Mouse (Mus musculus): ENCODE measurements around the gene Lrrc4. TPM values are rescaled to one million over a fixed set of nuclear protein-coding genes. Genes with fewer than 3 reads are reported as not detected.

Gene Lrrc4
- total RNA-seq, 2 experiments from 2014 or later = 6.4 to 7.0 TPM

DNA sequence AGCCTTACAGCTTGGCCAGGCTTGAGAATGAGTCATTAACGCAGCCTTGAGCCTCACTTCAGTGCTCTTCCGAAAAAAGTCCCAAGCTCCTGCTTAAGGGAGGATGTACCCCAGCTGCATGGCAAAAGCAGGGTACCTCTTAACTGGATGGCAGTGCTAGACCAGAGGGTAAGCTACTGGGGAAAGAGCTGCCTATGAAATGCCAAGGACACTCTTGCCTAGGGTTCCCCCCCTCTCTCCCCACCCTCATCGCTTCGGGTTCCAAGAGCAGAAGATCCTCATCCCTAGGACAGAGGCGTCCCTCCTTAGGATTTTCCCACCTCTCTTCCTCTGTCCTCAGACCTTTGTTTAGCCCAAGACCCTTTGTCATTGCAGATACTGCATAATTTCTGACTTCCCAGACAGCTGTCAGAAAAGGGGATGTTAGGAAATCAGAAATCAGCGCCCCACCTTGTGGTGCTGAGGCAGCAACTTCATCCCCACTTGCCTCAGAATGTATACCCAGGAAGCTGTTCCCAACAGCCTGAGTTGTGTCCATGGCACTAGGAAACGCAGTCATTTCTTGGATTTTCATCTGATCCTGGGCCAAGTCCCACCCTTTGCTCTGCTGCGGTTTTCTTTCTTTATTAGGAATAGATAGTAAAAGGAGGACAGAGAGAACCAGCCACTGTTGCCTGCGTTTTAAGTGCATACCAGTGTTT is 4.7 kb downstream of the Lrrc4 start:
- DNase-seq (ENCODE audit: low spot score in 2 of 2) = no peak

- DNase-seq (ENCODE audit: low spot score in 2 of 2) = no peak
These were observed 5.7 kb downstream of the Lrrc4 start for GRCm38 (mm10) chr6:28825894-28826293.

DNA sequence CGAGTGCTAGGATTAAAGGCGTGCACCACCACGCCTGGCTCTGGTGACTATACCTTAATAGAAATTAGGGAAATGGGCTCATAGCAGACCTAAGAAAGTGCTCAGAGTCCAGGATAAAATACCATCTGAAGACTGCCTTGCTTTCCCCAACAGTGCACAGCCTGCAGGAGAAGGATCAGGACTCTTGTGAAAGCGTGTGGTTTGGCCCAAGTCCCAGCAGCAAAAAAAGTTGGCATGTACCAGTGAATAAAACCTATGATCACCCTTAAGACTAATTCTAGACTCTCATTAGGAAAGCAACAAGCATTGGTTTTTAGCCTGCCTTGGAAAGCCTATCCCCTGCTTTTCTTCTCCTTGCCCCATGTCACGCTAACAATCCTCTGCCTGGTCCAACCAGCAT is 7.7 kb downstream of the Lrrc4 start:
- DNase-seq (ENCODE audit: low spot score in 2 of 2) = no peak

DNA sequence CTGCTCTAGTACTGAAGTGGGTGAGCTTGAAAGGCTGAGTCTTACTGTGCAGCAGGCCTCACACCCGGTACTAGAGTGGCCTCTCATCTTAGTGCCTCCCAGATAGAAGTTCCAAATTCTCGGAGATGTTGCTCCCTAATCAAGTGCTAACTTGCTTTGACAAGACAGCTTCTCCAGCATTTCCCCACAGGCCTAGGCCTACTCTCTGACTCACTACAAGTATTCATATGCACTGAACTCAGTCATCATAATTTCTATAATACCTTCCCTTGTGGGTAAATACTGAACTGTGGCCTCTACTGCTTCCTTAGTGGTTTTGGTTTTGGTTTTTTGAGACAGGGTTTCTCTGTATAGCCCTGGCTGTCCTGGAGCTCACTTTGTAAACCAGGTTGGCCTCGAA is 8.2 kb downstream of the Lrrc4 start:
- DNase-seq (ENCODE audit: low spot score in 2 of 2) = no peak

GRCm38 (mm10) chr6:28822296-28822695 is 9.3 kb downstream of the Lrrc4 start:
- DNase-seq (ENCODE audit: low spot score in 2 of 2) = no peak

- DNase-seq (ENCODE audit: low spot score in 2 of 2) = no peak
These were observed 11.8 kb downstream of the Lrrc4 start for GRCm38 (mm10) chr6:28819509-28820358.

DNA sequence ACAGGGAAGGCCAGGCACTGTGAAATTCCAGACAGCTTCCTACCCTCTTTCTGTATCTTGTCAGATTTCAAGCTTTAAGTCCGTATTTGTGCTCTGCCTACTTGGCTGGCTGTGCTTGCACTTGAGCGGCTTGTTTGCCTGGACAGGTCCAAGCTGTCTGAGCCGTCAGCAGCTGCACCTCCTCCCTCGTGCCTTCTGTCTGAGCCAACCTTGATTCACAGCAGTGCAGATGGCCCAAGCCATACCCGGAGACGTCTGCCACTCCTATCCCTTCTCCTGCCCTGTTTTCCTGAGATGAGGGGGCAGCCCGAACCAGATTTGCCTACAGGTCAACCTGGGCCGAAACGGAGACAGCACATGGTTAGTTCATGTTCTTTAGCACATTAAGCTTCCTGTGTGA is 14.5 kb downstream of the Lrrc4 start:
- DNase-seq (ENCODE audit: low spot score in 2 of 2) = no peak

- no peak for DNase-seq (ENCODE audit: low spot score in 2 of 2)
These were observed 16.7 kb downstream of the Lrrc4 start for GRCm38 (mm10) chr6:28814895-28815294.

GRCm38 (mm10) chr6:28813057-28813456 is 18.5 kb downstream of the Lrrc4 start:
- no peak for DNase-seq (ENCODE audit: low spot score in 2 of 2)

- DNase-seq (ENCODE audit: low spot score in 2 of 2) = no peak
These were observed 26.8 kb downstream of the Lrrc4 start for GRCm38 (mm10) chr6:28804751-28805150.

GRCm38 (mm10) chr6:28803678-28804279 is 27.8 kb downstream of the Lrrc4 start:
- DNase-seq (ENCODE audit: low spot score in 2 of 2) = no peak

DNA sequence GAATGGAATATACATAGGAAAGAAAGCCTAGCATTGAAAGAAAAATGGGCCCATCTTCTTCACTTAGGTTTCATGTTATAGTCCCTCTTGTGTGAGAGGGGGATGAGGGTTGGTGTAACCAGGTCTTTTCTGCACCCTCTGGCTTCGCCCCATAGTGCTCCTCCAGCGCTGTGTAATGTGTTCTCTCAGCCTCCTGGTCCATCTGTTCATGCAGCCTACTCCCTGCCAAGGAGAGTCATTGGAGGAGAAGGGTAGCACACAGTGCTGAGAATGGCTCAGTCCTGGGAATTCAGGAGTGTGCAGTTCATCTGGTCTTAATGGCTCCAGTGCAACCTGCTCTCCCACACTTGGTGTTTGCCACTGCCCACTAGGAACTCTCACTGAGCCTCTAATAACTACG is 30.6 kb downstream of the Lrrc4 start:
- DNase-seq (ENCODE audit: low spot score in 2 of 2) = no peak

- DNase-seq (ENCODE audit: low spot score in 2 of 2) = no peak
These were observed 31.7 kb downstream of the Lrrc4 start for GRCm38 (mm10) chr6:28799818-28800217.

- no peak for DNase-seq (ENCODE audit: low spot score in 2 of 2)
These were observed 35.6 kb downstream of the Lrrc4 start for GRCm38 (mm10) chr6:28795792-28796515.

DNA sequence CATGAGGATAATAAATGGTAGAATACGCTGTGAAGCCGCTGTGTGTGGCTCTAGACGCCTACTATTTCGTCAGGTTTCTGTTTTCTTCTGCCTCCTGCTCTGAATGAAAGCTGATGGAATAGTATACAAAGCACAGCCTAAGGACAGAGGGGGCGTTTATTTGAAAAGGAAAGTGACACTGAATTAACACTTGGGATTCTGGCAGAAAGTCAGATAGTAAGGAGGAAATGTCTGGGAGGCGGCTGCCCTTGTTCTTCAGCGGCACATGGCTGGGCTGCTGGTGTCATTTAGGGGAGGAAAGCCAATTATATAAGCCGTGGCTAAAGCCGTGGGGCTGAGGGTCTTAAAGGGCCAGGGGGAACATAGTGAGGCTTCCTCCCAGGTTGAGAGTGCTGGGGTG is 36.2 kb downstream of the Lrrc4 start:
- DNase-seq (ENCODE audit: low spot score in 2 of 2) = no peak

GRCm38 (mm10) chr6:28791809-28792208 is 39.7 kb downstream of the Lrrc4 start:
- no peak for DNase-seq (ENCODE audit: low spot score in 2 of 2)

- DNase-seq (ENCODE audit: low spot score in 2 of 2) = no peak
These were observed 40.4 kb downstream of the Lrrc4 start for GRCm38 (mm10) chr6:28791183-28791582.

DNA sequence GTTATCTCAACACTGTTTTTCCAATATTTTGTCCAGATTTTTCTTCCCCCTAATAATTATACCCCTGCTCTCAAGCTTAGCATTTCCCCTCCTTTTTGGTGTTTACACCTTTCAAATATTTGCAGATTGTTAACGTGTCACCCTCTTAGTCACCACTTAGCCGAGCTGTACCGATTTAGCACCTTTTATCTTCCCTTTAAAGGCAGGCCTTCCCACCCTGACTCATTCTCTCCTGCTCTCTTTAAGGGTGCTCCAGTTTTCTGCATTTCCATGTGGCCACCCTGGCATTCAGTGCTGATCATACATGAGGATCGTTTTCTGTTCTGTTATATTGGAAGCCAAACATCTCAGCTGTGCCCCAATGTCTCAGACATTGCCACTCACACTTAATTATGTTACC is 41.9 kb downstream of the Lrrc4 start:
- DNase-seq (ENCODE audit: low spot score in 2 of 2) = no peak

DNA sequence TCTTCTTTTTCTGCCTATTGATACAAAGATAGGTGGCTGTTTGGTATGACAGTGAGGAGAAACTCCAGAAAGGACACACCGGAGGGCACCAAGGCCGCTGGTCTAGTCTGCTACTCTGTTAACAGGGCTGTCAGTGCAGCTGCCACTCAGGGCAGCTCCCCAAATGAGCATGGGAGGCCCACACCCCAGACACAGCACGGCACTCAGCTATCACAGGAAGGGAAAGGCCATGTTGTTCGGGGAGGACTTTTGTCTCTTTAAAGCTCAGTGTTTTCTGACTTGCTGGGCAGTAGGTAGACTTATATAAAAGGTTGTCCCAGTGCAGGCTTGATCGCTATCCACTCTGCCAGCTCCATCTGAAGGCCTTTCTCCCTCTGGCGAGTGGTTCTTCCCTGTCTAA is 44.4 kb downstream of the Lrrc4 start:
- no peak for DNase-seq (ENCODE audit: low spot score in 2 of 2)

DNA sequence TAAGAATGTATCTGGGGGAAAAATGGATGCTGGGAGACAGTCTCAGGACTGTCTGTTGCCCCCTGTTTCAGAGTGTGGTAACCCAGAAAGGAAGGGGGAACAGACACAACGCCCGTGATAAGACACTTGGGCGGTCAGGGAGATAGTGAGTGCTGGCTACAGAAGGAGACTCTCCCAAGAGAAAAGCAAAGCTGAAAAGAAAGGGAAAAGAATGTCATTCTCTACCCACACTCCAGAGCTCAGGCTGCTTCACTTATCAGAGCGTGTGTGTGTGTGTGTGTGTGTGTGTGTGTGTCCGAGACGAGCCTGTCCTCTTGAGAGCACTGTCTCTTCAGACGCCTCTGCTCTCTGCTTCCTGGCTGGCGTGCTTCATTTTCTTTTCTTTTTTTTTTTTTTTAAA is 45.8 kb downstream of the Lrrc4 start:
- no peak for DNase-seq (ENCODE audit: low spot score in 2 of 2)

DNA sequence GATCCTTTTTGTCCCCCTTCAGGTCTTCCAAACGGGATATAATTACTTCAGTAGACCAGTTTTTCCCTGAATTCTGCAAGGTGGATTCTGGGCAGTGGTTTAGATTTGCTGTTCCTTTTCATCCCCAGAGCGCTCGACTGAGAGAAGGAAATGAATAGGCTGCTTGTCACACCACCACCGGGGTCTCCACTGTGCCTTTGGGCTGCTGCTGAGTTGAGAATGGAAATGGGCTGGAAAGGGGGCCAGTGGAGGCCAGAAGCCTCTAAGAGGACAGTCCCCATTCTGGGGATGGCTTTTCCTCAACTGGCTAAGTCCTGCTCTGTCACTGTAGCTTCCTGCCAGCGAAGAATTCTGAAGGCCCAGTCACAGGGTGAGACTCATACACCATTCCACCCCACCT is 47.6 kb downstream of the Lrrc4 start:
- no peak for DNase-seq (ENCODE audit: low spot score in 2 of 2)

All from adrenal gland, postnatal 4 days (tissue).